Mouse (Mus musculus) liver, adult 2 months (tissue): ENCODE measurements around the gene Phf11a.

Experiments
- CTCF ChIP-seq: fragments of 200-500 bp; IDR thresholded peaks from 2 replicates; pipeline ENCODE4 v1.5.1; 2011; ENCODE audit warnings: low read depth, low read length, control low read depth
- POLR2A ChIP-seq: fragments of 200-500 bp; IDR thresholded peaks from 2 replicates; pipeline ENCODE4 v1.6.1; 2011; ENCODE audit warnings: low read length, control low read depth; ENCODE audit not compliant: insufficient read depth; ENCODE audit errors: extremely low read depth

DNA sequence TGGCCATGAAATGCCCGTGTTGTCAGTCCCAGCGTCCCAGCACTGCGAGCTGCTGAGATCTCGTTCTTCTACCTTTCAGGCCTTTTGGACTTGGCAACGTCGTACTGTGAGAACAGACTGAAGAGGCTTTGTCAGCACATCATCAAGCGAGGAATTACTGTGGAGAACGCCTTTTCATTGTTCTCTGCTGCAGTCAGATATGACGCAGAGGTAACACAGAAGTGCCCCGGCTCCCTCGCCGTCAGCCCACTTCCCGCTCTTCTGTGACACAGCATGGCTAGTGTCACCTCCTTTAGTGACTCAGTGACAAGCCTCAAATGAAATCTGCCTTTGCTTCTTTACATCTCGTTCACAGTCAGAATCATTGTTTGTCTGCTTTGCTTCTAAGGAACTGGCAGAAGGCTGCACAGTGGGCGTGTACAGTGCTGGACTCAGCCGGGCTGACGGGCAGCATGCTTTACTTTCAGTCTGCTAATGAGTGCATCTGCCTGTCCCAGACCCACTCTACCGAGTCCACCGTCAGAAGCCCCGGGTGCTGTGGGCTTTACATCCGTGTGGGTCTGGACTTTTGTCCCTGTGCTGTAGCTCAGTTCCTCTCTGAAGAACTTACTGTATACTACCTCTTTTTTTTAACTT lies 66.9 kb downstream of the Phf11a start:
- TF ChIP-seq CTCF (no peak), POLR2A (no peak)
